Mouse (Mus musculus): Measurements from ENCODE around the gene Olfr1412.

- TF ChIP-seq POLR2A (IDR thresholded peaks at IDR 0.05; ENCODE audit: low read depth, low read length) (no peak), CTCF (IDR thresholded peaks at IDR 0.05; ENCODE audit: extremely low read depth, insufficient read length, insufficient replicate concordance, low read depth, low read length) (no peak)
Measured at GRCm38 (mm10) chr1:92632196-92632595, 46.6 kb downstream of the Olfr1412 start.
